Mouse (Mus musculus) CH12.LX (cell line): Measurements from ENCODE around the gene Adgrb3. TPM values are rescaled to one million over a fixed set of nuclear protein-coding genes. Genes with fewer than 3 reads are reported as not detected.
"Not testable (repeated sequence)": the region's sequence is repeated elsewhere in the genome, so short reads cannot be mapped to it uniquely, and the experiment has no call there.

Experiments
- DNase-seq: peaks from one replicate; pipeline ENCODE4 v3.0.0-alpha.2; 2013; ENCODE audit errors: extremely low read depth
- H3K27ac ChIP-seq: 2 replicates; pipeline ENCODE4 v1.5.1; 2012; ENCODE audit warnings: low read depth, mild to moderate bottlenecking, control low read depth, moderate library complexity; ENCODE audit not compliant: insufficient read depth
- H3K27me3 ChIP-seq: replicated peaks from 2 replicates; pipeline ENCODE3; 2012; ENCODE audit warnings: inconsistent platforms
- H3K36me3 ChIP-seq, 2 experiments: replicated peaks in 1 of 2; 2 replicates each; pipeline versions ENCODE3 to v1.6.1; 2012; ENCODE audit warnings: inconsistent platforms in 1 of 2, low read length in 1 of 2, mild to moderate bottlenecking in 1 of 2, mixed read lengths in 1 of 2, moderate library complexity in 1 of 2; ENCODE audit not compliant: control insufficient read depth in 1 of 2, insufficient read depth in 1 of 2
- H3K4me1 ChIP-seq, 2 experiments: 2 replicates each; pipeline ENCODE4 v1.6.1; 2012; ENCODE audit warnings: inconsistent platforms in 1 of 2, moderate library complexity in 1 of 2; ENCODE audit not compliant: insufficient read depth in 2 of 2, control insufficient read depth in 1 of 2
- H3K4me2 ChIP-seq: 2 replicates; pipeline ENCODE4 v1.6.1; 2012; ENCODE audit warnings: low read depth, mild to moderate bottlenecking, control low read depth; ENCODE audit not compliant: poor library complexity, insufficient read depth, severe bottlenecking
- H3K4me3 ChIP-seq, 3 experiments: fragments of 150-350 bp in 1 of 3; sonication (generic) in 1 of 3; replicated peaks in 1 of 3; 2 replicates each; pipeline versions ENCODE3 to v1.5.1; 2011 to 2012; ENCODE audit warnings: low read depth in 2 of 3, low read length in 2 of 3, mild to moderate bottlenecking in 2 of 3, moderate library complexity in 2 of 3, control low read depth in 1 of 3, improper control_type of control experiment in 1 of 3, inconsistent platforms in 1 of 3, mixed read lengths in 1 of 3; ENCODE audit not compliant: poor library complexity in 1 of 3
- H3K79me2 ChIP-seq: replicated peaks from 2 replicates; pipeline ENCODE4 v1.6.1; 2012; ENCODE audit warnings: mild to moderate bottlenecking, moderate library complexity; ENCODE audit not compliant: control insufficient read depth, poor library complexity, insufficient read depth, severe bottlenecking; ENCODE audit errors: extremely low read depth
- H3K9ac ChIP-seq: 2 replicates; pipeline ENCODE4 v1.6.1; 2012; ENCODE audit warnings: low read depth, mild to moderate bottlenecking, control low read depth, moderate library complexity; ENCODE audit not compliant: insufficient read depth
- H3K9me3 ChIP-seq: replicated peaks from 2 replicates; pipeline ENCODE3; 2012; ENCODE audit warnings: low read length, inconsistent platforms, mixed read lengths
- BHLHE40 ChIP-seq: IDR thresholded peaks from 2 replicates; pipeline ENCODE4 v1.6.1; 2011; ENCODE audit warnings: mild to moderate bottlenecking, low read depth, low read length, improper control_type of control experiment
- CHD1 ChIP-seq: IDR thresholded peaks from 2 replicates; pipeline ENCODE4 v1.6.1; 2012; ENCODE audit warnings: low read depth, low read length, improper control_type of control experiment, inconsistent platforms
- CTCF ChIP-seq, 2 experiments: IDR thresholded peaks in 1 of 2; conservative IDR thresholded peaks in 1 of 2; 2 replicates each; pipeline ENCODE4 v1.5.1; 2011 to 2012; ENCODE audit warnings: low read depth in 2 of 2, low read length in 2 of 2, improper control_type of control experiment in 1 of 2, inconsistent platforms in 1 of 2, mild to moderate bottlenecking in 1 of 2, moderate library complexity in 1 of 2
- E2F4 ChIP-seq: IDR thresholded peaks from 2 replicates; pipeline ENCODE4 v1.6.1; 2011; ENCODE audit warnings: low read depth, low read length, improper control_type of control experiment; ENCODE audit not compliant: insufficient replicate concordance
- GABPA ChIP-seq: IDR thresholded peaks from 2 replicates; pipeline ENCODE4 v1.6.1; 2012; ENCODE audit warnings: low read depth, low read length, improper control_type of control experiment, inconsistent platforms; ENCODE audit not compliant: insufficient replicate concordance
- JUN ChIP-seq: IDR thresholded peaks from 2 replicates; pipeline ENCODE4 v1.6.1; 2011; ENCODE audit warnings: low read depth, mild to moderate bottlenecking, low read length, improper control_type of control experiment, moderate library complexity; ENCODE audit not compliant: insufficient read depth
- MAX ChIP-seq: IDR thresholded peaks from 2 replicates; pipeline ENCODE4 v1.6.1; 2011; ENCODE audit warnings: low read length, improper control_type of control experiment
- MAZ ChIP-seq: IDR thresholded peaks from 2 replicates; pipeline ENCODE4 v1.6.1; 2012; ENCODE audit warnings: low read depth, mild to moderate bottlenecking, inconsistent platforms, low read length, improper control_type of control experiment, moderate library complexity
- MXI1 ChIP-seq: IDR thresholded peaks from 2 replicates; pipeline ENCODE4 v1.6.1; 2011; ENCODE audit warnings: mild to moderate bottlenecking, low read depth, low read length, improper control_type of control experiment
- NELFE ChIP-seq: IDR thresholded peaks from 2 replicates; pipeline ENCODE4 v1.6.1; 2011; ENCODE audit warnings: low read depth, low read length, improper control_type of control experiment
- PAX5 ChIP-seq: IDR thresholded peaks from 2 replicates; pipeline ENCODE4 v1.6.1; 2012; ENCODE audit warnings: low read length, inconsistent platforms, mixed read lengths
- POLR2A ChIP-seq: IDR thresholded peaks from 2 replicates; pipeline ENCODE4 v1.6.1; 2011; ENCODE audit warnings: low read depth, mild to moderate bottlenecking, improper control_type of control experiment, low read length
- POLR2AphosphoS2 ChIP-seq: IDR thresholded peaks from 2 replicates; pipeline ENCODE4 v1.6.1; 2011; ENCODE audit warnings: low read depth, low read length, improper control_type of control experiment
- RAD21 ChIP-seq: IDR thresholded peaks from 2 replicates; pipeline ENCODE4 v1.6.1; 2011; ENCODE audit warnings: low read depth, mild to moderate bottlenecking, low read length, improper control_type of control experiment, moderate library complexity
- RCOR1 ChIP-seq: conservative IDR thresholded peaks from 2 replicates; pipeline ENCODE4 v1.6.1; 2012; ENCODE audit warnings: low read depth, mild to moderate bottlenecking, inconsistent platforms, low read length, improper control_type of control experiment
- SIN3A ChIP-seq: IDR thresholded peaks from 2 replicates; pipeline ENCODE4 v1.6.1; 2012; ENCODE audit warnings: low read length, improper control_type of control experiment, inconsistent platforms
- SMC3 ChIP-seq: IDR thresholded peaks from 2 replicates; pipeline ENCODE4 v1.6.1; 2011; ENCODE audit warnings: low read depth, low read length, improper control_type of control experiment
- TCF12 ChIP-seq: IDR thresholded peaks from 2 replicates; pipeline ENCODE4 v1.6.1; 2014; ENCODE audit warnings: low read depth, mild to moderate bottlenecking, inconsistent platforms, low read length, improper control_type of control experiment
- UBTF ChIP-seq: IDR thresholded peaks from 2 replicates; pipeline ENCODE4 v1.6.1; 2012; ENCODE audit warnings: low read depth, mild to moderate bottlenecking, inconsistent platforms, low read length, improper control_type of control experiment, moderate library complexity
- USF2 ChIP-seq: conservative IDR thresholded peaks from 2 replicates; pipeline ENCODE4 v1.6.1; 2011; ENCODE audit warnings: low read depth, low read length, improper control_type of control experiment
- ZC3H11A ChIP-seq: IDR thresholded peaks from 2 replicates; pipeline ENCODE4 v1.6.1; 2012; ENCODE audit warnings: low read depth, mild to moderate bottlenecking, inconsistent platforms, low read length, improper control_type of control experiment
- ZMIZ1 ChIP-seq: IDR thresholded peaks from 2 replicates; pipeline ENCODE4 v1.6.1; 2012; ENCODE audit warnings: low read depth, mild to moderate bottlenecking, inconsistent platforms, low read length, improper control_type of control experiment
- ZNF384 ChIP-seq: IDR thresholded peaks from 2 replicates; pipeline ENCODE4 v1.6.1; 2012; ENCODE audit warnings: low read depth, low read length, improper control_type of control experiment, inconsistent platforms
- dilution Hi-C: fragments of 300-500 bp; cut with MboI; formaldehyde crosslinking; loops from 2 replicates; pipeline ENCODE4 v1.14.3; 2020; ENCODE audit warnings: low sequenced_read_pairs; ENCODE audit not compliant: extremely low pct_unique_long_range_greater_than_20kb, extremely low pct_ligation_motif_present
- in situ Hi-C: fragments of 300-500 bp; cut with MboI; formaldehyde crosslinking; loops from 3 replicates; pipeline ENCODE4 v1.14.3; 2019; ENCODE audit warnings: low sequenced_read_pairs, low pct_ligation_motif_present, low pct_unique_long_range_greater_than_20kb, mixed read lengths
- polyA plus RNA-seq: library from polyadenylated mRNA; unstranded; fragments of >175 nt; gene quantifications from 2 replicates; pipeline ENCODE4 v1.2.1, GENCODE M21; 2012; ENCODE audit warnings: low read depth; ENCODE audit not compliant: insufficient read length
- total RNA-seq, 2 experiments: library from RNA; depleted of rRNA; stranded (reverse); fragments of 300-350 nt in 1 of 2; fragments of >200 nt in 1 of 2; gene quantifications; 2 replicates each; pipeline ENCODE4 v1.2.3; 2012 to 2014

The Adgrb3 gene
- total and polyA plus RNA-seq, 3 experiments: not detected

GRCm38 (mm10) chr1:25033155-25034095 is 796.1 kb downstream of the Adgrb3 start:
- H3K4me2 ChIP-seq: no peak overlapping the region
- no peak for DNase-seq
- H3K27me3 ChIP-seq: no peaks in the 10 kb centered on the region
- H3K36me3 ChIP-seq: no peaks in the 10 kb centered on the region
- H3K9me3 ChIP-seq: peaks cover 33% of the 10 kb centered on the region
- no peaks in the 10 kb centered on the region for H3K4me1 ChIP-seq
- no peak overlapping the region for H3K4me3 ChIP-seq
- no peak for TF ChIP-seq BHLHE40
- TF ChIP-seq UBTF: no peak
- no peak for TF ChIP-seq MAX
- TF ChIP-seq POLR2AphosphoS2: no peak
- no peak for TF ChIP-seq CTCF (conservative IDR thresholded peaks at IDR 0.05 in 1 of 2, IDR thresholded peaks at IDR 0.05 in 1 of 2; ENCODE audit: low read depth in 2 of 2, low read length in 2 of 2)
- no peak for TF ChIP-seq TCF12
- H3K79me2 ChIP-seq: no peaks in the 10 kb centered on the region
- dilution Hi-C loops (no loop called here), in situ Hi-C loops (no loop called here)
- no peak overlapping the region for H3K9ac ChIP-seq
- H3K27ac ChIP-seq: no peak overlapping the region

DNA sequence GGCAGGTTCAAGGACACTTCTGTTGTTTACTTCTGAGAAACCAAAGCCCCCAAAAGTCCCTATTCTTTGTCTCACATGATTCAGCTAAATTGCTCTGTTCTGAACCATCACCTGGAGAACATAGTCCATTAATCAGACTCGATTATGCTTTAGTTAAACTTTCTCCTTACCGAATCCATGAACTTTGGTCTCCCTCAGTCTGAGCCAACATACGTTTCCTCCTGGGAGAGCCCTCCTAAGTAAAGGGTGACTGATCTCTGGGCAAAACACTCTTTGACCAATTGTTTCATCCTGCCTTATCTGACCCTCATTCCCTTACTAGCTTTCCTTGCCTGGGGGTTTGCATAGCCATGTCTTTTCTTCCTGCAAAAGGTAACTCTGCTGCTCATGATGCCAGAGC is 806.4 kb downstream of the Adgrb3 start:
- dilution Hi-C loops: no loop called here
- in situ Hi-C loops: no loop called here

DNA sequence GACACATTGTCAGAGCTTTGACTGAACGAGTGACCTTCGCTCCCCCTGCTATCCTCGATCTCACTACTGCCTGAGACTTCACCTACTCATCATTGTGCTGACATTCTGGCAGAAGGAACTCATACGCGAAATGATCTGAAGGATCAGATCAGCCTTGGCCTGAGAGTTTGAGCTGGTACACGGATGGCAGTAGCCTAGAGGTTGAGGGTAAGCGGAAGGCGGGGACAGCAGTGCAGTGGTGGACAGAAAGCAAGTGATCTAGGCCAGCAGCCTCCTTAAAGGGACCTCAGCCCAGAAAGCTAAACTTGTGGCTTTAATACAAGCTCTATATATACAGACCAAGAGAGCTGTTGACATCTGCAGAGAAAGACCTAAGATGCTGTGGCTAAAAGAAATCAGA is 811.7 kb downstream of the Adgrb3 start:
- H3K79me2 ChIP-seq, H3K36me3 ChIP-seq, H3K27ac ChIP-seq, H3K4me3 ChIP-seq, H3K27me3 ChIP-seq, H3K9ac ChIP-seq, DNase-seq, in situ Hi-C loops, H3K4me1 ChIP-seq, H3K4me2 ChIP-seq, dilution Hi-C loops: not testable (repeated sequence)
- H3K9me3 ChIP-seq: peaks cover 24% of the 10 kb centered on the region

More for the DNA sequence above, 806.4 kb downstream of the Adgrb3 start:
- Histone ChIP-seq H3K9ac (no peak overlapping the region), H3K36me3 (no peaks in the 10 kb centered on the region), H3K79me2 (no peaks in the 10 kb centered on the region), H3K4me1 (no peaks in the 10 kb centered on the region), H3K4me2 (no peak overlapping the region), H3K4me3 (no peak overlapping the region), H3K9me3 (peaks cover 44% of the 10 kb centered on the region), H3K27ac (no peak overlapping the region), H3K27me3 (no peaks in the 10 kb centered on the region)
- DNase-seq: no peak
- no peak for TF ChIP-seq ZNF384
- no peak for TF ChIP-seq POLR2A
- no peak for TF ChIP-seq ZMIZ1
- TF ChIP-seq NELFE: no peak
- no peak for TF ChIP-seq PAX5
- no peak for TF ChIP-seq SIN3A
- TF ChIP-seq MAZ: no peak
- TF ChIP-seq E2F4: no peak
- TF ChIP-seq MXI1: no peak
- no peak for TF ChIP-seq RAD21
- no peak for TF ChIP-seq CHD1
- TF ChIP-seq ZC3H11A: no peak
- TF ChIP-seq CTCF (conservative IDR thresholded peaks at IDR 0.05 in 1 of 2, IDR thresholded peaks at IDR 0.05 in 1 of 2; ENCODE audit: low read depth in 2 of 2, low read length in 2 of 2): no peak
- TF ChIP-seq JUN: no peak
- no peak for TF ChIP-seq USF2
- no peak for TF ChIP-seq SMC3
- TF ChIP-seq RCOR1: no peak
- TF ChIP-seq BHLHE40: no peak
- no peak for TF ChIP-seq GABPA
